Mouse (Mus musculus): ENCODE results near the gene Flot2. TPM values are rescaled to one million over a fixed set of nuclear protein-coding genes. Genes with fewer than 3 reads are reported as not detected.

Flot2 gene
- polyA plus RNA-seq, 1 experiment from 2014 or later, result 81.0 TPM

GRCm38 (mm10) chr11:78067566-78067965, 29.8 kb downstream of the Flot2 start:
- no peak for ATAC-seq (ENCODE audit: low FRiP score, low read depth)
- no peak overlapping the region for H3K9ac ChIP-seq
- no peak overlapping the region for H3K27ac ChIP-seq
- peaks cover 15% of the 10 kb centered on the region for H3K36me3 ChIP-seq
- no peaks in the 10 kb centered on the region for H3K27me3 ChIP-seq (replicated peaks)
- H3K4me3 ChIP-seq, result no peak overlapping the region
- 73% methylated on average over 5 of the region's 5 CpGs for WGBS
- no peaks in the 10 kb centered on the region for H3K9me3 ChIP-seq
- H3K4me1 ChIP-seq, result no peaks in the 10 kb centered on the region
- H3K4me2 ChIP-seq (replicated peaks), result no peak overlapping the region

GRCm38 (mm10) chr11:78069130-78069529, 31.4 kb downstream of the Flot2 start:
- no peak overlapping the region for H3K27ac ChIP-seq
- H3K36me3 ChIP-seq, result peaks cover 31% of the 10 kb centered on the region
- H3K4me2 ChIP-seq (replicated peaks), result no peak overlapping the region
- WGBS, result 89% methylated on average over 5 of the region's 5 CpGs
- no peaks in the 10 kb centered on the region for H3K27me3 ChIP-seq (replicated peaks)
- no peaks in the 10 kb centered on the region for H3K9me3 ChIP-seq
- no peak for ATAC-seq (ENCODE audit: low FRiP score, low read depth)
- no peak overlapping the region for H3K9ac ChIP-seq
- H3K4me3 ChIP-seq, result no peak overlapping the region
- H3K4me1 ChIP-seq, result no peaks in the 10 kb centered on the region

- no peaks in the 10 kb centered on the region for H3K27me3 ChIP-seq (replicated peaks)
- H3K4me2 ChIP-seq (replicated peaks), result no peak overlapping the region
- H3K27ac ChIP-seq, result no peak overlapping the region
- no peak overlapping the region for H3K9ac ChIP-seq
- 84% methylated on average over 6 of the region's 6 CpGs for WGBS
- H3K4me3 ChIP-seq, result no peak overlapping the region
- H3K4me1 ChIP-seq, result no peaks in the 10 kb centered on the region
- no peaks in the 10 kb centered on the region for H3K9me3 ChIP-seq
- peaks cover 36% of the 10 kb centered on the region for H3K36me3 ChIP-seq
- ATAC-seq (ENCODE audit: low FRiP score, low read depth), result no peak
Observed at GRCm38 (mm10) chr11:78069646-78070045, 31.9 kb downstream of the Flot2 start.

DNA sequence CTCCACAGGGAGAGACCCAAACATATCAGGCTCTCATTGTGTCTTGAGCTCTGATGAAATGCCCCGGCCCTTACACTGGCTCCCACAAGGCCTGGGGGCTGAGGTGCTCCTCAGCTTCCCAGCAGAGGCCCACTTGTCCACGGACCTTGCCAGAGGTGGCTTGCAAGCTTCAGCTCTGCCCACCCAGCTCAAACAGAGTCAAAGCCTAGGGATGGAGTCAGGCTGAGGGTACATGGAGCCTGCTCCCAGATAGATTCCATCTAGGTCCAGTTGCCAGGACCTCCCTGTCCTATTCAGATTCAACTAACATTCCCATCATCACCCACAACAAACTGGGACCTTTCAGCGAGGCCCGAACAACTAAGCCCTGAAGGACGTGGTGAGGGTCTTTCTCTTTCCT, 34.2 kb downstream of the Flot2 start:
- H3K27ac ChIP-seq, result no peak overlapping the region
- no peak overlapping the region for H3K4me3 ChIP-seq
- H3K36me3 ChIP-seq, result peaks cover 53% of the 10 kb centered on the region
- no peak overlapping the region for H3K9ac ChIP-seq
- ATAC-seq (ENCODE audit: low FRiP score, low read depth), result no peak
- WGBS, result 87% methylated on average over 5 of the region's 5 CpGs
- no peaks in the 10 kb centered on the region for H3K27me3 ChIP-seq (replicated peaks)
- H3K4me1 ChIP-seq, result no peaks in the 10 kb centered on the region
- no peaks in the 10 kb centered on the region for H3K9me3 ChIP-seq
- no peak overlapping the region for H3K4me2 ChIP-seq (replicated peaks)

- H3K9ac ChIP-seq, result no peak overlapping the region
- H3K4me1 ChIP-seq, result no peaks in the 10 kb centered on the region
- no peak overlapping the region for H3K4me2 ChIP-seq (replicated peaks)
- H3K27ac ChIP-seq, result no peak overlapping the region
- H3K36me3 ChIP-seq, result peaks cover 56% of the 10 kb centered on the region
- no peak overlapping the region for H3K4me3 ChIP-seq
- H3K9me3 ChIP-seq, result no peaks in the 10 kb centered on the region
- no peak for ATAC-seq (ENCODE audit: low FRiP score, low read depth)
- no peaks in the 10 kb centered on the region for H3K27me3 ChIP-seq (replicated peaks)
- 30% methylated on average over 6 of the region's 6 CpGs for WGBS
Observed at GRCm38 (mm10) chr11:78072425-78073130, 34.8 kb downstream of the Flot2 start.

DNA sequence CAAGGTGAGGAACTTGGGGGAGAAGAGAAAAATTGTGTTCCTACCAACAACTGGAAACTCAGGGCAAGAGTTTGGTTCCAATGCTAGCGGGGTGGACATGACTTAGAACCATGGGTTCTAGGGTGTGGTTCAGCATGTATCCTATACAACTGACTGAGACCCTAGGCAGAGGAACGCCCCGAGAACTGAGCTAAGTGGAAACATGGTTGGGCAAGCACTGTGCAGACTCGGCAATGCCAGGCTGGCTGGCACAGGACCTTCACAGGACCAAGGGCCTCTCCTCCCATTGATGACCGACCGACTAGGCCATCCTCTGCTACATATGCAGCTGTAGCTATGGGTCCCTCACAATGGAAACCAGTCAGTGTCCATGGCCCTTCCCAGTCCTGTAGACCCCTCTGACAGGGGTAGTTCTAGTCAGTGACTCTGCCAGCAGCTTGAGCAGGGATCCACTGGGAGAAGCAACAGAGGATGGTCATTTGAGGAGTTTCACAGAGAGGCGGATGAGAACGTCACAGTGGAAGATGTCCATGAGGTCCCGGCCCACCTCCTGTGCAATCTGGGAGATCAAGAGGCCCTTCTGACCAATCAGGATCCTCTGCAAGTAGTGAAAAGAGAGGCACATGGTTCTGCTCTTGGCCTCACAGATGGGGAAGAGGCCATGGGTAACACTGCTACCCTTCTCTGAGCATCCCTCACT, 36.0 kb downstream of the Flot2 start:
- Histone ChIP-seq H3K4me2 (replicated peaks) (no peak overlapping the region), H3K9ac (no peak overlapping the region), H3K27me3 (replicated peaks) (no peaks in the 10 kb centered on the region), H3K36me3 (peaks cover 62% of the 10 kb centered on the region), H3K4me3 (no peak overlapping the region), H3K4me1 (no peaks in the 10 kb centered on the region), H3K9me3 (no peaks in the 10 kb centered on the region), H3K27ac (no peak overlapping the region)
- ATAC-seq (ENCODE audit: low FRiP score, low read depth), result no peak
- WGBS, result 92% methylated on average over 9 of the region's 9 CpGs

GRCm38 (mm10) chr11:78074277-78074652, 36.5 kb downstream of the Flot2 start:
- Histone ChIP-seq H3K27ac (no peak overlapping the region), H3K9me3 (no peaks in the 10 kb centered on the region), H3K9ac (no peak overlapping the region), H3K4me3 (no peak overlapping the region), H3K36me3 (peaks cover 62% of the 10 kb centered on the region), H3K4me1 (0 out of 2 replicates have a peak, but pooled peaks cover 3% of the 10 kb centered on the region), H3K27me3 (replicated peaks) (no peaks in the 10 kb centered on the region), H3K4me2 (replicated peaks) (no peak overlapping the region)
- no peak for ATAC-seq (ENCODE audit: low FRiP score, low read depth)
- 92% methylated on average over 2 of the region's 2 CpGs for WGBS

DNA sequence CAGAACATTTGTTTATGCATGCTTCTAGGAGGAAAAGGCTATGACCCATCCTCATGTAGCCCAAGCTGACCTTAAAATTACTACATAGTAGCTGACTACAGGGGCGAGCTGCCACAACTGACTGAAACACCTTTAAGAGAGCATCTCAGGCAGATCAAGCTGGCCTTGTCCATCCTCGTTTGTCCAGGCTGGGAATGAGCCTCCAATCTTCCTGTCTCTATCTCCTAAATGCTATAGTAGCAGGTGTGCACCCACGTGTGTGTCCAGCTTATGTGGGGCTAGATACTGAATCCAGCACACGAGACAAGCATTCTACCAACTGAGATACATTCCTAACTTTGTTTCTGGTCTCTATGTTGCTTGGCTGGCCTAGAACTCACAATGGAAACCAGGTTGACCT, 36.9 kb downstream of the Flot2 start:
- WGBS, result 89% methylated on average over 4 of the region's 4 CpGs
- no peak overlapping the region for H3K27ac ChIP-seq
- H3K4me3 ChIP-seq, result no peak overlapping the region
- H3K9me3 ChIP-seq, result no peaks in the 10 kb centered on the region
- H3K4me1 ChIP-seq, result peaks cover 6% of the 10 kb centered on the region; the same call in 1 of the 2 replicates
- no peaks in the 10 kb centered on the region for H3K27me3 ChIP-seq (replicated peaks)
- H3K9ac ChIP-seq, result no peak overlapping the region
- H3K36me3 ChIP-seq, result peaks cover 62% of the 10 kb centered on the region
- no peak overlapping the region for H3K4me2 ChIP-seq (replicated peaks)
- ATAC-seq (ENCODE audit: low FRiP score, low read depth), result no peak

- ATAC-seq (ENCODE audit: low FRiP score, low read depth), result peak; percentile 77
- no peak within 1 kb of the TSS for H3K27ac ChIP-seq
- WGBS, result 2% methylated on average over 42 of the region's 42 CpGs
Observed at GRCm38 (mm10) chr11:78079961-78080921, 42.5 kb downstream of the Flot2 start, which contains the start of gene Eral1. Eral1 (minus strand) TSS chr11:78080383.

GRCm38 (mm10) chr11:78083595-78083994, 45.9 kb downstream of the Flot2 start:
- H3K4me3 ChIP-seq, result no peak overlapping the region
- H3K36me3 ChIP-seq, result no peaks in the 10 kb centered on the region
- H3K4me1 ChIP-seq, result peaks cover 7% of the 10 kb centered on the region; the same call in 1 of the 2 replicates
- H3K27me3 ChIP-seq (replicated peaks), result no peaks in the 10 kb centered on the region
- H3K9me3 ChIP-seq, result no peaks in the 10 kb centered on the region
- H3K9ac ChIP-seq, result no peak overlapping the region
- ATAC-seq (ENCODE audit: low FRiP score, low read depth), result no peak
- whole genome bisulfite sequencing, result 33% methylated on average over 1 of the region's 1 CpGs
- H3K27ac ChIP-seq, result no peak overlapping the region
- H3K4me2 ChIP-seq (replicated peaks), result no peak overlapping the region

More at GRCm38 (mm10) chr11:78079961-78080921, 42.5 kb downstream of the Flot2 start, which contains the start of gene Eral1:
- Histone ChIP-seq H3K9ac (peak within 1 kb of the TSS; percentile 75), H3K4me3 (peak within 1 kb of the TSS; percentile 87), H3K36me3 (peaks cover 20% of the 10 kb centered on the region), H3K4me1 (peaks cover 7% of the 10 kb centered on the region; the same call in 1 of the 2 replicates), H3K9me3 (no peaks in the 10 kb centered on the region), H3K27me3 (replicated peaks) (no peaks in the 10 kb centered on the region), H3K4me2 (replicated peaks) (peak within 1 kb of the TSS; percentile 68)

DNA sequence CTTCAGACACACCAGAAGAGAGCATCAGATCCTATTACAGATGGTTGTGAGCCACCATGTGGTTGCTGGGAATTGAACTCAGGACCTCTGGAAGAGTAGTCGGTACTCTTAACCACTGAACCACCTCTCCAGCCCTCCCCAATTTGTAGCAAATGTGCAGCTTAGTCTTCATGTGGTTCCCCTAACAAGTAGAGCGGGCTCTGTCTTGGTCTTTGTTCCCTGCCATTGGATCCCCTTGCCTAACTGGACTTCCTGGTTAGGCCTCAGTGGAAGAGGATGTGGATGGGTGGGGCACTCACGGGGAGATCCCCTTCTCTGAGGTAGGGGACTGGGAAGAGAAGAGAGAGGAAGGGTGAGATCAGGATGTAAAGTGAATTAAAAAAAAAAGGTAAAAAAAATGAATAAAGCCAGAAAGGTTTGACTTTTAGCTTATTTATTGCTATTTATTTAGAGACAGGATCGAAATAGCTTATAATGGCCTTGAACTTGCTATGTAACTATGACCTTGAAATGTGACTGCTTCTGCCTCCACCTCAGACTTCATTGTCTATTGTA, 49.3 kb downstream of the Flot2 start:
- ATAC-seq (ENCODE audit: low FRiP score, low read depth), result no peak
- no peaks in the 10 kb centered on the region for H3K27me3 ChIP-seq (replicated peaks)
- no peaks in the 10 kb centered on the region for H3K9me3 ChIP-seq
- WGBS, result 80% methylated on average over 4 of the region's 4 CpGs
- H3K4me3 ChIP-seq, result no peak overlapping the region
- no peak overlapping the region for H3K27ac ChIP-seq
- H3K36me3 ChIP-seq, result no peaks in the 10 kb centered on the region
- H3K4me1 ChIP-seq, result no peaks in the 10 kb centered on the region
- H3K4me2 ChIP-seq (replicated peaks), result no peak overlapping the region
- no peak overlapping the region for H3K9ac ChIP-seq
